Mouse (Mus musculus): ENCODE data around the gene Cldn24.
"Not testable (repeated sequence)": the region's sequence is repeated elsewhere in the genome, so short reads cannot be mapped to it uniquely, and the experiment has no call there.

Cldn24 gene

DNA sequence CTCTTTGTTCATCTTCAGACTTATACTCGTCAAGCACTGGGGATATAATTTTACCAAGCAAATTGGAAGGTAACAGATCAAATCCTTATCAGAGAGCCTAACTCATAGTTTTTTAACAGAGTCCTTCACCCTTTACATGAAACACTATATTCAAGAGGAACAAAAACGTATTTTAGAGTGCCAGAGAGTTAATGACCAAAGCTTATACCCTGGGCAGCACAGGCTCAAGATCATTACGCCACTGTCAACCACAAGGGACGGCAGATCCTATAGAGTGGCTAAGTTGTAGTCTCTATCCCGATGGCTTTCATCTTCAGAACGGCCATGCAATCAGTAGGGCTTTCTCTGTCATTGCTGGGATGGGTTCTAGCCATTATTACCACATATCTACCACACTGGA lies at the start of gene Cldn24:
Cldn24 (plus strand) TSS at position 301 of the 400 bp plus-strand sequence.
- in situ Hi-C loops (cut with MboI, MseI): no loop called here

DNA sequence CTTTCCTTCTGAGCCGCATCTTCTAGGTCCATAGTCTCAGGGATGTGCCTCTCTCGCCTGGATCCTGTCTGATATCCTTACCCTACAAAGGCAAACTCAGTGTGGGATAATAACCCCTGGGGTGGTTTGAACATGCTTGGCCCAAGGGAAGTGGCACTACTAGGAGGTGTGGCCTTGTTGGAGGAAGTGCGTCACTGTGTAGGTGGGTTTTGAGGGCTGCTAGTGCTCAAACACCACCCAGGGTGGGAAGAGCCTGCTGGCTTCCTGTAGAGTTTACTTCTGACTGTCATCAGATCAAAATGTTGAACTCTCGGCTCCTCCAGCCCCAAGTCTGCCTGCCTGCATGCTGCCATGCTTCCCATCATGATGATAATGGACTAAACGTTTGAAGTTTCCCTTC lies 49.0 kb upstream of the Cldn24 start:
- in situ Hi-C loops (cut with MboI, MseI): no loop called here

DNA sequence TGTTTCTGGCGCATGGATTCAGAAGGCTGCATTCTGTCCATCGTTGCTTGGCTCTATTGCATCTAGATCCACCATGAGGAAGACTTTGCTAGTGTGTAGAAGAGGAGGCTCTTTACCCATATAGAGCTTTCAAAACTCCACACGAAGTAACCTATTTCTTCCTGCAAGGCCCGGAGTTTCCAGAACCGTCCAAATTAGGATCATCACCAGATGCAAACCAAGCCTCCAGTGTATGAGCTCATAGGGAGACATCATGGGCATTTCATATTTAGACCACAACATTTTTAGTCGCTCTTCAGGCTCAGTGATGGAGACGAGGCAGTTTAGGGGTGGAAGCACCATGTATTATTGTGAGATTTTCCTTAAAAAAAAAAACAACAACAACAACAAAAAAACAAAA lies 44.5 kb upstream of the Cldn24 start:
- in situ Hi-C loops (cut with MboI, MseI): no loop called here

DNA sequence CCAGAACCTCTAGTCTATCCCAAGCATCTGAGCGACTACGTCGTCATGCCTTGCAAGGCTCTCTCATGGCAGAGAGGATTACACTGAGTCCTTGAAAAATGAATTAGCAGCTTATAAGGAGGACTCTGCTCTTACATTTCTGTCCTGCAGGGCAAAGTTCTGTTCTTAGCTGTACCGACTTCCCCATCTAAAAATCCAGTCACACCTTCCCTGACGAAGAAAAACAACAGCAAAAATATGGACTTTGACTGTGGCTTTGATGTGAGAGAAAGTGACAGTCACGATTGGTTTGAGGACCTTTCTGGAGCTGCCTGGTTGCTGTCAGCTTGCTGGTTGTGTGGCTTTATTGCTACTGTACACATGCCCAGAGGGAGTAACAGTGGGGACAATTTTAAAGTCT lies 42.4 kb upstream of the Cldn24 start:
- in situ Hi-C loops (cut with MboI, MseI): no loop called here

DNA sequence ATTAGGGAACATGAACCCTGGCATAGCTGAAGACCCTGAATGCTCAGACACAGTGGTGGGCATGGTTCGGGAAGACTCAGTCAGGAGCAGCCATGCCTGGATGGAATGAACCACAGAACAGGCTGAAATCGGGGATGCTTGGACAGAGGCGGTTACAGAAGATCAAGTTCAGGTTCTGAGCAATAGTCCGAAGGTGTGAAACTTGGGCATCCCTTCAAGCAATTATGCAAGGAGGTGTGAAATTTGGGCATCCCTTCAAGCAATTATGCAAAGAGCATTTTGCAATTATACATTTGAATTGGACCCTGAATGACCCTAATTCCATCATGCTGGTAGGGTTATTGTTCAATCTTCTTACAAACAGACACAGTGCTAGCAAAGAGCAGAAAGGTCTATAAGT lies 40.1 kb upstream of the Cldn24 start:
- in situ Hi-C loops (cut with MboI, MseI): no loop called here

DNA sequence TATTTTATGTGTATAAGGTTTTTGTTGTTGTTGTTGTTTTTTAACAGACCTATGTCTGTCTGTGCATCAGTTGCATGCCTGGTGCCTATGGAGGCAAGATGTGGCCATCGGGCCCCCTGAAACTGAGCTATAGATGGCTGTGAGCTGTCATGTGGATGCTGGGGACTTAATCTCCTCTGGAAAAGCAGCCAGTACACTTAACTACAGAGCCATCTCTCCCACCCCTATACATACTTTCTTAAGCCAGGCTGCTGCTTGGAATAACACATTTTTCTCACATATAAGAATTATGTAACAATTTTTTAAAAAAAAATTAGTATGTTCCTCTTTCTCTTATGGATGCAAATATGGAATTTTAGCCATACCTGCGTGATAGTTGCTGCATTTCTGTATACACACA lies 38.4 kb upstream of the Cldn24 start:
- in situ Hi-C loops (cut with MboI, MseI): no loop called here

DNA sequence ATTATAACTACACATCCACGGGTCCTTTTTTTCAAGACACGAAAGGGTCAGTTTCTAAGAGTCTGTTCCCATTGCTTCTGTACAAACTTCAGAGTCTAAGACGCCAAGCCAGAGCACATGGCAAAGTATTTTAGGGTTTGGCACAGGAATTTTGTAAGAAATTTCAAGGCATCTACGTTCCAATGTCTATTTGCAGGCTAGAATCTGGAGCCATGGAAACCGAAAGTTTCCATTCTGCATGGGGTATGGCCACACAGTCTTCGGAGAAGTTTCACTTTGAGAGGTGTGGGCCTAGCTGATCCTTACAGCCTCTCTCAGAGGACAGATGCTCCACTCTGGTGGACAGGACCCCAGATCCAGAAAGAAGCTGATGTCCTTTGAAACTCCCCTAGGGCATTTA lies 38.0 kb upstream of the Cldn24 start:
- in situ Hi-C loops (cut with MboI, MseI): no loop called here

DNA sequence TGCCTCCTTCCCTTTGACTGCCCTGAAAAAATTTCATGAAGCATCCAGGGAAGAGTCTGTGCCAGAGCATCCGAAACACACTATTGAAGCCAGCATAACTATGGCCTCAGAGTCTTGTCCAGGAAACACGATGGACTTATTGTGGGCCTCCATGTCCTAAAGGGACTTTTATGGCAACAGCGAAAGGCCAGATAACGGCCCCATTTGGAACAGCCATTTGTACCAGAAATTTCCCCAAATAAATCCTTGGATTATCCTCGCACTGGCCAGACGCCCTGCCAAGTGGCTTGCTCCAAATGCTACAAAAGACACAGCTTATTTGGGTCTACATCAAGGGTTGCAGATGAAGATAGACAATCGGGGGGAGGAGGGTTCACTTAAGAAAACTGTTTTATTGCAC lies 37.5 kb upstream of the Cldn24 start:
- in situ Hi-C loops (cut with MboI, MseI): no loop called here

DNA sequence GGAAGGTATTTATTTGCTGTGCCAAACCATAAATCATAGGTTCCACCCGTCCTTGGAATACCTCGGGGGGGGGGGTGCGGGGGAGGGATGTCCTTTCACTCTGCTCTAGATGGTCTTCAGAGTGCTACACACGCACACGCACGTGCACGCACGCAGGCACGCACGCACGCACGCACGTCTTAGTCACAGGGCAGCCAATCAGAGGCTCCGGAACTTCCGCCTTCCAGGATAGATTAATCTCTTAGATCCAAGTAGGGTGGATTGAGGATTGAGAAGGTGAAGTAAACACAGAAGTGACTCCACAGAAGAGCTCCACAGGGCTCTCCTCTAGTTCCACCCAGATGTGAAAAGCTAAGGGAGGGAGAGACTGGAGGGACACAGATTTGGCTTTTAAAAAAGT lies 35.6 kb upstream of the Cldn24 start:
- in situ Hi-C loops (cut with MboI, MseI): no loop called here

DNA sequence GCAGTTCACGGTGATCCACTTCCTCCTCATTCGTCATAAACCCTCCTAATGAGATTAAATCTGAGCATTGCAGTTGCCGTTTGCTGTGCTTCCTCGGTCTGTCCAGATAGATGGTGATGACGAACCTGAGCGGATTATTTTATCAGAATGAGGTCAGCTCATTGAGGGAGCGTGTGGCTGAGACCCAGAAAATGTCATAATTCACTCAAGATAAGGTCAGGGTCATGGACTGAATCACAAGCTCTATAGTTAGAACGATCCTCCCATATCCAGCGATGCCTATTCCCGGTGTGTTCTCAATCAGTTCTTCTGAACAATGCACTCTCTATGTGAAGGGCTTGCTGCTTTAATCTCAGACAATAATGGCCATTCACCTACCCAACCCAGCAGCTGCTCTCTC lies 34.2 kb upstream of the Cldn24 start:
- in situ Hi-C loops (cut with MboI, MseI): no loop called here

DNA sequence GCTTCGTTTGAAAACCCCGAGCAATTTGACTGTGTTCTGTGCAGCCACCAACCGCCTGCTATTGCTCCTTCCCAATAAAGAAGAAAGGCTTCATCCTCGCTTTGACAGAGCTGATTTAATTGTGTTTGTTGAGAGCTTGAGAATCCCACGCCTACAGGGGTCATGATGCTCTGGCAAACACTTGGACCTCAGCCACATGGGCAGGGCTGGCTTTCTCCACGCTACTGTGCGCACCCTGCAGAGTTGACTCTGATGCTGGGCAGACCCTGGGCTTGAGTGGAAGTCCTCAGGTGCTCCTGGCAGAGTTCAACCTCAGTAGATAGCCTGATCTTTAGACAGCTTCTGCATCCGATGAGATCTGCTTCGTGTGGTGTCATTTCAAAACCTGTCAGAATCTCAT lies 30.0 kb upstream of the Cldn24 start:
- in situ Hi-C loops (cut with MboI, MseI): no loop called here

DNA sequence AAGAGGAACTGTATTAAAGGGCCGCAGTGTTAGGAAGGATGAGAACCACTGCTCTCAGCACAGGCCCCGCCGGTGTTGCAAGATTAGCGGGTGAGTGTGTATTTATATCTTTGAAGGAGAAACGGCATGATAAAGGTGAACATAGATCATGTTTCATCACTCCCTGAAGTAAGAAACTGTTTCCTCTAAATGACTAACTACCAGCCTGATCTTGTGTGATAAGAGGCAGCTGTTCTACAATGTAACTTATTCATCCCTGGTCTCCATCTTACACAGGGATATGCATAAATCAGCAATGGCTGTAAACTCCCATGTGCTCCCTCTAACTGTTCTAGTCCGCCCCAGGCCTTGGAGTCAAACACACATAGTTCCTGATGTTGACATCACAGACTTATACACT lies 22.5 kb upstream of the Cldn24 start:
- in situ Hi-C loops (cut with MboI, MseI): no loop called here

DNA sequence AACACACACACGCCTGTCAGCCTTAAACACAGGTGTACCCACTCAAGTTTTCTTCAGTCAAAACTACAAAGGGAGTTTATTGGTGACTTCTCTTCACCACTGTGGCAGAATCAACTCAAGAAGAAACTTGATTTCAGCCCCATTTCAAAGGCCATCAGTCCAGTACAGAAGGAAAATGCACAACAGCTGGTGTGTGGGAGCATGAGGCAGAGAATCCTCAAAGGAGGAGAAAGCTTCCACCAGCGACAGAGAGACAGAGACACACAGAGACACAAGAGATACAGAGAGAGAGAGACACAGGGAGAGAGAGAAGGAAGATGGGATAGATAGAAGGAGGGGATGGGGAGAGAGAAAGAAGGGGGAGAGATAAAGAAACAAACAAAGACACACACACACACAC lies 19.6 kb upstream of the Cldn24 start:
- in situ Hi-C loops (cut with MboI, MseI): no loop called here

DNA sequence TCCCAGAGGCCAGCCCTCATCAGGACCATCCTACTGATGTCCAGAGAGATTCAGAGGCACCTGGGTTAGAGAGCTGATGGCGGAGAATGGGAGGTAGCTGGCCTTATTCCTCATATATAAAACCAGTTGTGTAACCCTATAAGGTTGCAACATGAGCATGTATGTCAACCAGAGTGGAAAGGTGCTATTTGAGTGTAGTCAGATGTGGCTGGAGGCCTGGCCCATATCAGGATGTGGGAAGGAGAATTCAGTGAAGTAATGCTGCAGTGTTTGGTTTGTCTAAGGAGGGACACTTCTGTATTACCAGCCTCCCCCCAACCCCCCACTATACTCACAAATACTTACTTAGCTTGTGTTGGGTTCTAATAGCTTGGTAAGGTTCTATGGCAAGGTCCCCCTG lies 17.7 kb upstream of the Cldn24 start:
- in situ Hi-C loops (cut with MboI, MseI): no loop called here

DNA sequence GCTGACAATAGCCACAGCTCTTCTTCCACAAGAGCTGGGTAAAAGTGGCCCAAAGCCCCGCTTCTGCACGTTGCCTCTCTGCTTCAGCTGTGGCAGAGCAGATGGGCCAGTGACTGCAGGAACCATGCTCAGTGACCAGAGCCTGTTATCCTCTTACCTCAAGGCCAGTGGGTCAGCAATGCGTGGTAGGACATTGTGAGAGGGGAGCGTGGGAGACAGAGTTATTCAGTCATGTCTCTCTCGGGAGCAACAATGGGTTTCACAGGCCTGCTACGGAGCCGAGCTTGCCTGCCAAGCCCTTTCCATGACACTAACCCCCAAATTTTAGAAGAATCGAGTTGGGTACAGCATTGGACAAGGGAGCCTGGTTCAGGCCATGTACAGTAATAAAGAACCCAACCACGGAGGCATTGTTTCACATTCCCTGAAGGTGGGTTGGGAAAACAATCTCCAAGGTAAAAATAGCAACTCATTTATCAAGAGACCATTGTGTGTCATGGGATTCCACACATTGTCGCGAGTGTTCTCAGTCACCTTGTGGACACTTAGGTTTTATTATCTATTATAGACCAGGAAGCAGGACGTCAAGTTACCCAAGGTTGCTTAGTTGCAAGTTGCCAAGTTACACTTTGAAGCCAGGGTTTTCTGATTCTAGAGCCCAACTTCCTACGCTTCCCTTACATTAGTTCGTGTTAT lies 11.8 kb upstream of the Cldn24 start:
- in situ Hi-C loops (cut with MboI, MseI): no loop called here

DNA sequence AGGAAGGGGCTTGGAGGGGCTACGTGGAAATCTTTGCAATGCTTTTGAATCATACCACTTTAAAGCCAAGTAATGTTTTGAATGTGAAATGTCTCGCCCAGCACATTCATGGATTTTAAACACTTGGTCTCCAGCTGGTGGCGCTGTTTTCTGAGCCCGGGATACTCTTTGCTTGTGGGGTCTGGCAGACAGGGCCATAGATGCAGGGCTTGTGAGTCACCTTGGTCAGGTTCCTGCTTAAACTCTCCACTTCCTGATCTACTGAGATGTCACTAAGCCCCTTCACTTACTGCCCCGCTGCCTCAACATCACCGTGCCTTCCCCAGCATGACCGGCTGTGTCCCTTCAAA lies 11.3 kb upstream of the Cldn24 start:
- in situ Hi-C loops (cut with MboI, MseI): no loop called here

DNA sequence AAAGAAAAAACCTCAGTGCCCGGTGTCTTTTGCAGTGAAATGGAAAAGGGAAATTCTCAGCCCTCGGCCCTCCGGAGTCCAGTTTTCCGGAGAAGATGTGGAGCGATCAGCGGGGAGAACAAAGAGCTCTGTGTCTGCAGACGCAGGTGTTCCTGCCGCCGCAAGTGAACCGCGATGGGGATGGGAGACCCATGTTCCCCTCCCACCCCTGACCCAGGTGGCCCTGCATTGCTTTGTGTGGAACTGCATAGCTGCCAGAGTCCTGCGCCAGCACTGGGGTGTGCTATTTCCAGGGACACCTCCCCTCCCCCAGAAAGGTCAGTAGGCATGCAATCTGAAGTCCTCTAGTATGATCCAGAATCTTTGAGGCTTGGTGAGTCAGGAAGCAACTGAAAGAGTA lies 10.7 kb upstream of the Cldn24 start:
- in situ Hi-C loops (cut with MboI, MseI): no loop called here

DNA sequence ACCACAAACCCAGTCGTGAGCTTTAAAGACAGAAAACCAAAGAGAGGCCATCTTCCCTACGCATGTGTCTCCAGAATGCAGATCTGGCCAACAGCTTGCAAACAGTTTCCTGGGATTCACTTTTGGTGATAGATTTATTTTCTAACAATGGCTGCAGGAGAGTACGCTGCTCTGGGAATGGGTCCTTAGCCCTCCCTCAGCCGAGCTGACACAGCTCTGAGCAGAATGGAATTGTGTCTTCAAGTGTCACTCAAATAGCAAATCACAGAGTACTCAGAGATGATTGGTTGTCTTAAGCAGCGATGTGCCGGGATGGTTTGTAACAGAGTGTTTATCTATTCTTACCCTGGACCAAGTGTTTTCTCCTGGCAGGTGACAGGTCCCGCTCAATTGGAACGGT lies 2.9 kb upstream of the Cldn24 start:
- in situ Hi-C loops (cut with MboI, MseI): no loop called here

DNA sequence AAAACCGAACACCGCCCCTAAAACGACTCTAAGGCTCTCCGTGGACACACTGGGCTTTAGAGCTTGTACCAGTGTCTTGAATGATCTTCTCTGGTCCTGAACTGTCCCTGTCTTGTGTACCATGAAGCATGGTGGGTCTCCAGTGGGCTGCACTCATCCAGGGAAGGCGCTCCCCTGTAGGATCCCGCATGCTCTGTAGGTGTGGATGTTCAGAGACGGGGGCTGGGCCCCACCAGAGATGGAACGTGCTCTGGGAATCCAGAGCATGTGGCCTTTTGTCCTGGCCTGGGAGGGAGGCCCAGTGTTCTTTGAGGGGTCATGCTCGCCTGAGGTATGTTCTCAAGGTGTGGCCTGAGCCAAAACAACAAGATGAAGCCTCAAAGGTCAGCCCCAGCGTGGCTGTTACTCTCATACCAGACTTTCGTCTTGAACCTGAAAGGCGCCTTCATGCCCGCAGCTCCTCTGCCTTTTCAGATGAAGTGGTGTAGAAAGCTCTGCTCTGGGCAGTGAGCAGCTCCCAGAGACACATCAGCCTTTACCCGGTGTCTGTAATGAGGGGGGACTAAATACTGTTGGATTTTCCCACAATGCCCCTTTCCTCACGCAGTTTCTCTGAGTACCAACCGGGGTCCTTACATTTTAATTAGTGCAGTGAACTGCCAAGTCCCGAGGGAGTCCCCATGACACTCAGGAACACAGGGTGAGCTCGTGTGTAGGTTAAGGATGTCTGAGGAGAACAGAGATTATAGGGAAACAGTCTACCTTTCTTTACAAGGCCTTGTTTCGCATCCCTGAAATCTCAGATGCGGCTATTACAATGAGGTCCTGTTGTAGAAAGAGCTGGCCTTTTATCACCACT lies 800 bp upstream of the Cldn24 start:
- in situ Hi-C loops (cut with MboI, MseI): no loop called here

DNA sequence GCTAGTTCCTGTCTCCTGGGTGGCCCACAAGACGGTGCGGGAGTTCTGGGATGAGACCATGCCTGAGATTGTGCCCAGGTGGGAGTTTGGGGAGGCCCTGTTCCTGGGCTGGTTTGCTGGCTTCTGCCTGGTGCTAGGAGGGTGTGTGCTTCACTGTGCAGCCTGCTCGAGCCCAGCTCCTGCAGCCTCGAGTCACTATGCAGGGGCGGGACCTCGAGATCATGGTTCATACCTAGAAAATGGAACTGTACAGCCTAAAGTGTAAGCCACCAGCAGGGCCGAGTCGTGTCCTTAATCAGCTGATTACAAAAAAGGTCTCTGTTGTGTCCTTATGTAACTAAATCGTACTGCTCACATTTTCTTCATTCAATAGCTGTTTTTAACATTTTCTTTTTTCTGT lies 598 bp downstream of the Cldn24 start:
- in situ Hi-C loops (cut with MboI, MseI): not testable (repeated sequence)

DNA sequence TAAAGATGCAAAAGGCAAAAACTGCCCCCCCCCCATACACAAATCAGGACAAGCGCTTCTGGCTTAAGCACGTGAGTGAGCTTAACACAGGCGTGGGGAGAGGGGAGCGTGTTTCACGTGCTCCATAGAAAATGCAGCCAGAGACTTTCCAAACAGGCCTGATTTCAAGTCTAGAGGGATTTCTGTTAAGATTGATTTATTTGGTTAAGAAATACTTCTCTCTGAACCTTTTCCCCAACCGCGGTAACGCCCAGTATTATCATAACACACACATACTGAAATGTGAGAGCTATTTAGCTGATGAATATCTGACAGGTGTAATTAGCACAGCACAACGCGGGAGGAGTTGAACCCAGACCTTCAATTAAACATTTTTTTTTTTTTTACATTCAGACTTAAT lies 1.8 kb downstream of the Cldn24 start:
- in situ Hi-C loops (cut with MboI, MseI): no loop called here

DNA sequence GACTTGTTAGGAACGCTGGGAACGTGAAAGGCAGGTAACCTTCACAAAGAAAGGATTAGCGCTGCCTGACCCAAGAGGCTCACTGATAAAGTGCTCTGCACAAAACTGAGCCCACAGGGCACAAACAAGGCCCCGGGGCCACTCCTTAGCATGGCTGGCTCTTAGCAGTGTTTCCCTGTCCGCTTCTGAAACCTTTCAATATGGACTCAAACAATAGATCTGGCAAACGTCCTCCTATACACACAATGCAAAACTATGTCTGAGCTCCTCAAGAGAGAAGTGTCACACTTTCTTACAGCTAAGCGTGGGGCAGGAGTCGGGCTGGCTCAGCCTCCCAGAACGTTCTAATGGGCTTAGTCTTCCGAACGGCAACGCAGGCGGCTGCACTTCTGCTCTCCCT lies 2.2 kb downstream of the Cldn24 start, which contains the start of gene Cldn22:
Cldn22 (plus strand) TSS at position 301 of the 400 bp plus-strand sequence.
- in situ Hi-C loops (cut with MboI, MseI): no loop called here

DNA sequence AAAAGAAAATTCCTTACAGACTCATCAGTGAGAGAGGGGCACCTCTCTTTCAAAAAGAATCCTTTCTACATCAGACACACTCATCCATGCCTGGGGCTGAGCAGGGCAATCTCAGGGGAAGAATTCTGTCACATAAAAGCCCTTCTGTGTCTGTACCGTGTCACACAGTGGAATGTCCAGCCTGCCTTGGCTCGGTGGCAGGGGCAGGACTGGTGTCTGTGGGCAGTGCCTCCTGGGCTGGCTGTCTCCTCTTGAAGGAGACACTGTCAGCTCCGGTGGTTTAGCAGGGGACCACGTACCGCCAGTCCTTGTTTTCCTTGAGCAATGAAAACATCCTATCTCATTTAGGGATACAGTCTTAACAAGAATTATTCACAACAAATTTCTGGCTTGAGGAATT lies 3.7 kb downstream of the Cldn24 start:
- in situ Hi-C loops (cut with MboI, MseI): no loop called here

Measured in regulatory T cell (primary cell).